Comparison of ENCODE assay signal across 11 mouse cellular contexts in the genomic region with DNA sequence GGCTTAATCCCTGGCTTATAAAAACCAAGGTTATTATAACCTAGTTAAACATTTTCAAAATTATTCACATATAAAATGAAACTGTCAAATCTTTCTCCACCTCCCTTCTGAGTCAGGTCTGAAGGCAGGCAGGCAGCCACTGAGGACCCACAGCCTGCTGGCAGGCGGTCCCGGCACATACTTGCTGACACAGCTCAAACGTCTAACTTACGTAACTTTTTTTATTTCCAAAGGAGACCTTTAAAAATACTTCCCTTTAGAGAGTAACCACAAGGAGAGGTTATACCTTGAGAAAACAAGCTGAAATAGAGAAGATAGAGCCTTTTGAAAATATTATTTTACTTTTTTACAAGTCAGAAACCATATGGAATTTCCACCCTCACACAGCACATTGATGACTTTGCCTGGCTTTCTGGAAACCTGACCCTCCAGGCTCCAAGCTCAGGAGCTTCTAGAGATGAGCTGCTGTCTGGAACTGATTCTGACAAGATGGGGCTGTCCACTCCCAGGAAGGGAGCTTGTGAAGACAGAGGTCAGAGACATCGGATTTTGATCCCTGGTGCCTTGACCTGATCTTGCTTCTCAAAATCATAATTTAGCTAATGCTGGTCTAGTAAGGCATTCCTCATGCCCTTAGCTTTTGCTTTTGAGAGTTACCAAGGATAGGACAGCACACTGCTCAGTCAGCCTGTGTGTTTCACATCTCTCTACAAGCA. TPM values are rescaled to one million over a fixed set of nuclear protein-coding genes. Genes with fewer than 3 reads are reported as not detected.
DNase-seq lines count a peak whose midpoint lies in the region; ATAC-seq and TF ChIP-seq lines count a peak whose summit lies in the region.
"Had no signal": no experiment of that assay in that cellular context is flagged by ENCODE, and none has a peak within 500 bp of the region (broad histone marks: within the 10 kb centered on the region; RNA-seq: fewer than 3 reads in every experiment).

No protein-coding gene starts in this region.

- no peak overlapping the region for H3K9ac ChIP-seq in stomach, embryonic 14.5 days (replicated peaks; ENCODE audit: low read depth, low read length)
- H3K9ac ChIP-seq in stomach, postnatal 0 days (ENCODE audit: low read length): no peak overlapping the region
- H3K9ac ChIP-seq in forebrain, embryonic 13.5 days: no peak overlapping the region
- H3K9ac ChIP-seq: hindbrain, embryonic 12.5 days had no signal

- no peak for TF ChIP-seq EP300 in stomach, postnatal 0 days (optimal IDR thresholded peaks at IDR 0.05)

- no peaks in the 10 kb centered on the region for H3K27me3 ChIP-seq in stomach, embryonic 14.5 days (ENCODE audit: control insufficient read depth, insufficient read depth, low read length)
- no peaks in the 10 kb centered on the region for H3K27me3 ChIP-seq in stomach, postnatal 0 days (ENCODE audit: control insufficient read depth, insufficient read depth, low read length)
- H3K27me3 ChIP-seq in forebrain, embryonic 13.5 days: no peaks in the 10 kb centered on the region
- H3K27me3 ChIP-seq: hindbrain, embryonic 12.5 days had no signal

- 48% methylated on average over 5 of the region's 5 CpGs for WGBS in stomach, embryonic 14.5 days
- 36% methylated on average over 5 of the region's 5 CpGs for WGBS in stomach, postnatal 0 days
- WGBS in forebrain, embryonic 13.5 days: 89% methylated on average over 5 of the region's 5 CpGs

- H3K27ac ChIP-seq in stomach, embryonic 14.5 days (ENCODE audit: low read length): no peak overlapping the region
- no peak overlapping the region for H3K27ac ChIP-seq in stomach, postnatal 0 days (replicated peaks)
- no peak overlapping the region for H3K27ac ChIP-seq in forebrain, embryonic 13.5 days
- H3K27ac ChIP-seq: hindbrain, embryonic 12.5 days had no signal

- TF ChIP-seq CTCF in stomach, postnatal 0 days (IDR thresholded peaks at IDR 0.05; ENCODE audit: low read depth): no peak

- H3K4me2 ChIP-seq in stomach, embryonic 14.5 days (replicated peaks; ENCODE audit: low read depth, low read length): no peak overlapping the region
- no peak overlapping the region for H3K4me2 ChIP-seq in stomach, postnatal 0 days (replicated peaks; ENCODE audit: low read depth)
- no peak overlapping the region for H3K4me2 ChIP-seq in forebrain, embryonic 13.5 days
- H3K4me2 ChIP-seq: hindbrain, embryonic 12.5 days had no signal

- no peaks in the 10 kb centered on the region for H3K36me3 ChIP-seq in stomach, embryonic 14.5 days (ENCODE audit: control insufficient read depth, insufficient read depth, low read length)
- no peaks in the 10 kb centered on the region for H3K36me3 ChIP-seq in stomach, postnatal 0 days (ENCODE audit: control insufficient read depth, insufficient read depth, low read length)
- H3K36me3 ChIP-seq in forebrain, embryonic 13.5 days (ENCODE audit: poor library complexity, severe bottlenecking): no peaks in the 10 kb centered on the region
- H3K36me3 ChIP-seq: hindbrain, embryonic 12.5 days had no signal

- no peak overlapping the region for H3K4me3 ChIP-seq in stomach, embryonic 14.5 days (ENCODE audit: low read depth, low read length)
- no peak overlapping the region for H3K4me3 ChIP-seq in stomach, postnatal 0 days (ENCODE audit: low read depth, low read length)
- H3K4me3 ChIP-seq in forebrain, embryonic 13.5 days: no peak overlapping the region
- H3K4me3 ChIP-seq: hindbrain, embryonic 12.5 days had no signal

- H3K4me1 ChIP-seq in stomach, embryonic 14.5 days (ENCODE audit: control insufficient read depth, insufficient read depth, low read length): no peaks in the 10 kb centered on the region
- no peaks in the 10 kb centered on the region for H3K4me1 ChIP-seq in stomach, postnatal 0 days (replicated peaks; ENCODE audit: control insufficient read depth, insufficient read depth)
- H3K4me1 ChIP-seq in forebrain, embryonic 13.5 days: no peaks in the 10 kb centered on the region
- H3K4me1 ChIP-seq: hindbrain, embryonic 12.5 days had no signal

- H3K9me3 ChIP-seq in stomach, embryonic 14.5 days (ENCODE audit: control insufficient read depth, low read depth, low read length): no peaks in the 10 kb centered on the region
- no peaks in the 10 kb centered on the region for H3K9me3 ChIP-seq in stomach, postnatal 0 days (ENCODE audit: control insufficient read depth, low read length)
- no peaks in the 10 kb centered on the region for H3K9me3 ChIP-seq in forebrain, embryonic 13.5 days (replicated peaks)
- H3K9me3 ChIP-seq: hindbrain, embryonic 12.5 days had no signal

- peak; percentile 42 for DNase-seq in adrenal gland, postnatal 10 days
- DNase-seq in adrenal gland, adult 18-20 months (ENCODE audit: low spot score in 2 of 2): no peak
- DNase-seq in stomach, postnatal 0 days (ENCODE audit: low spot score): no peak
- DNase-seq in kidney, postnatal 10 days: peak; percentile 57
- no peak for DNase-seq in left cerebral cortex, adult 9 months (ENCODE audit: low spot score in 2 of 2)
- no peak for DNase-seq in layer of hippocampus, postnatal 25 days (ENCODE audit: extremely low spot score in 1 of 2, low spot score in 1 of 2)
- DNase-seq: cerebellum, postnatal 25 days; layer of hippocampus, postnatal 36 days had no signal

- 0 out of 2 replicates have a peak, but pooled peaks have one; percentile 33 for ATAC-seq in stomach, embryonic 14.5 days (ENCODE audit: insufficient number of reproducible peaks, insufficient read depth, low FRiP score, low read depth)
- no peak for ATAC-seq in stomach, postnatal 0 days (ENCODE audit: low FRiP score, low TSS enrichment)
- ATAC-seq in forebrain, embryonic 13.5 days: no peak

RNA-seq across cellular contexts. Expression of gene E2f7, which starts 59.9 kb away (rescaled TPM):
- total RNA-seq in adrenal gland, postnatal 10 days (2021): 1 to 10 TPM; 6.4 to 9.9 TPM
- total RNA-seq in adrenal gland, adult 18-20 months (2021): 1 to 10 TPM; 1.2 to 1.4 TPM
- polyA plus RNA-seq in stomach, embryonic 14.5 days (2014; fragmentation: Nextera tagmentation; extraction: Ambion mirVana): 20.8 and 21.1 TPM in 2 replicates
- polyA plus RNA-seq in stomach, postnatal 0 days (2015; fragmentation: Nextera tagmentation; extraction: Ambion mirVana): 3.3 and 5.4 TPM in 2 replicates
- under 1 TPM; 0.37 to 0.77 TPM for total RNA-seq in layer of hippocampus, postnatal 25 days (2021)
- 21.5 and 23.7 TPM in 2 replicates for polyA plus RNA-seq in forebrain, embryonic 13.5 days (2015; fragmentation: Nextera tagmentation; extraction: Ambion mirVana)

Comparison
In these comparisons a context has a peak if more than half of its experiments do, and no peak if none do; other contexts are left out.
1. DNase-seq: peak in adrenal gland, postnatal 10 days (single experiment) and kidney, postnatal 10 days (single experiment); none in adrenal gland, adult 18-20 months (0 of 2), stomach, postnatal 0 days (single experiment), left cerebral cortex, adult 9 months (0 of 2) and layer of hippocampus, postnatal 25 days (0 of 2).